In the genomic region with DNA sequence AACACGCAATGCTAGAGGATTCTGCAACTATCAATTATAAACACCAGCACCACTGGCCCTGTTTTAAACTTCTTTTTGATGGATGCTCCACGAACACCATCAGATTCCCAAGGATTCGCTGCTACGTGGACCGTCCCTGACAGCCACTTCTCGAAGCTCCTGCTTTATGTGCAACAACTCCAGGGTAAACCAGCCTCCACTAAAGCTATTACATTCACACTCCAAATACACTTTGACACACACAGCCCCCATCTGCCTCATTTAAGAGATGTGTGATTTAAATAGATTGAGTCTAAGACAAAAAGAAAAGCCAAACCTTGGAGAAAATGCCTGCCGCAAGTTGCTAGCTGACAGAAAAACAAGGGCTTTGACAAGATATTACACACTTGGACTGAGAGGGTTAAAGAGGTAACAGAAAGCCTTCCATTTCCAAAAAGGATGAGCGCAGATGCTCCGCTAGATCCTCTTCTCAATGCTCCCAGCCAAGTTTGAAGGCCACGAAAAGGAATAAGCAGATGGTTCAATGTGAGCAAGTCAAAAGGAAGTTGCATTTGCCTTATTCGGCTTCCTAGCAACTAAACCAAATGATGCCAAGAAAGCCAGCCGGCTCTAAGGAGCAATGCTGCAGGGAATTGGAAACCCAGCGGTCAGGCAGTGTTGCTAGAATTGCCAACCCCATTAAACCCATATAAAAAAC, we compare ENCODE assay signal across 8 mouse cellular contexts. TPM values are rescaled to one million over a fixed set of nuclear protein-coding genes. Genes with fewer than 3 reads are reported as not detected.
DNase-seq lines count a peak whose midpoint lies in the region.
"Had no signal": no experiment of that assay in that cellular context is flagged by ENCODE, and none has a peak within 500 bp of the region (broad histone marks: within the 10 kb centered on the region; RNA-seq: fewer than 3 reads in every experiment).

No protein-coding gene starts in this region.

- DNase-seq in layer of hippocampus, adult 11-12 months (ENCODE audit: low spot score): peak; percentile 26
- DNase-seq in layer of hippocampus, postnatal 25 days (ENCODE audit: extremely low spot score in 1 of 2, low spot score in 1 of 2): no peak
- peak; percentile 60 to 73 for DNase-seq in cerebellum, postnatal 14 days
- DNase-seq in layer of hippocampus, postnatal 14 days (ENCODE audit: low spot score in 2 of 2): peak; percentile 12 to 52
- peak; percentile 11 for DNase-seq in right cerebral cortex, postnatal 4 days
- DNase-seq in kidney, postnatal 14 days: no peak
- no peak for DNase-seq in kidney, postnatal 25 days
- DNase-seq: thymus, postnatal 4 days had no signal

RNA-seq across cellular contexts. Expression of a gene that starts 54.0 kb away (rescaled TPM):
- total RNA-seq in layer of hippocampus, postnatal 25 days (2021): 10 to 100 TPM; 30.1 to 33.3 TPM
- total RNA-seq in layer of hippocampus, postnatal 14 days (2021): 10 to 100 TPM; 29.3 to 30.7 TPM

Comparison
In these comparisons a context has a peak if more than half of its experiments do, and no peak if none do; other contexts are left out.
1. DNase-seq: peak in layer of hippocampus, adult 11-12 months (single experiment), cerebellum, postnatal 14 days (2 of 2), layer of hippocampus, postnatal 14 days (2 of 2) and right cerebral cortex, postnatal 4 days (single experiment); none in layer of hippocampus, postnatal 25 days (0 of 2), kidney, postnatal 14 days (single experiment) and kidney, postnatal 25 days (0 of 2).